Mouse (Mus musculus) MEL-GATA-1-ER (cell line): ENCODE measurements around the gene Spata2.

Source experiments
- DNase-seq: peaks from one replicate; pipeline ENCODE4 v3.0.0-alpha.2; 2012; ENCODE audit warnings: low read depth; ENCODE audit errors: extremely low read depth

The Spata2 gene

DNA sequence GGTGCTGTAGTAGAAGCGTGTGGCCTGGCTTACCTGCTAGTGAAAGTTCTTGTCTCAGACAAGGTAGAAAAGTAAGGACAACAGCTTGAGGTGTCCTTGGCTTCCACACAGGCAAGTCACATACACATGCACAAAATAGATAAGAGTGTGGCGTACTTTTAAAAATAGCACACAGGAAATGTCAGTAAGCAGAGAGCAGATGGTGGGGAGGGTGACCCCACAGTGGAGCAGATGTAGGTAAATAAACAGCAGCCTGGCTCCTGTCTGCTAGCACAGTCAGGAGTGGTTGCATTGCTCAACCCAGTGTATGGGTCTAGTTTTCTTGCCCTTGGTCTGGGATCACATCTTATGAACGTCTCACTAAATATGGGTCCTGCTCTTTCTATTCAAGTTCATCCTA, 17.8 kb upstream of the Spata2 start:
- no peak for DNase-seq

DNA sequence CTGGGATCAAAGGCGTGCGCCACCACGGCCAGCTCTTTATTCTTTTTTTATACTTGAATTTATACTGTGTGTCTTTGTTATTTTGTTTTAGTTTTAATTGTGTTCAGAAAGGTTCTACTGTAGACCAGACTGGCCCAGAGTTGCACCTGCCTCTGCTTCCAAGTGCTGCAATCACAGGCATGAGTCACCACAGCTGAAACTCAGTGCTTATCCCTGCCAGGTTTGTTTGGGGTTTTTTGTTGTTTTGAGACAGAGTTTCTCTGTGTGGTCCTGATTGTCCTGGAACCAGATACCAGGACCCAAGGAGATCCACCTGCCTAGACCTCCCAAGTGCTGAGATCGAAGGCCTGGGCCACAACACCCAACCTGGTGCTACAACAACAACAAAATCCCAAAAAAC, 15.9 kb upstream of the Spata2 start:
- DNase-seq: no peak

GRCm38 (mm10) chr2:167507719-167508385, 15.2 kb upstream of the Spata2 start:
- DNase-seq: no peak

- DNase-seq: no peak
These were observed 14.0 kb upstream of the Spata2 start for GRCm38 (mm10) chr2:167506546-167507260.

DNA sequence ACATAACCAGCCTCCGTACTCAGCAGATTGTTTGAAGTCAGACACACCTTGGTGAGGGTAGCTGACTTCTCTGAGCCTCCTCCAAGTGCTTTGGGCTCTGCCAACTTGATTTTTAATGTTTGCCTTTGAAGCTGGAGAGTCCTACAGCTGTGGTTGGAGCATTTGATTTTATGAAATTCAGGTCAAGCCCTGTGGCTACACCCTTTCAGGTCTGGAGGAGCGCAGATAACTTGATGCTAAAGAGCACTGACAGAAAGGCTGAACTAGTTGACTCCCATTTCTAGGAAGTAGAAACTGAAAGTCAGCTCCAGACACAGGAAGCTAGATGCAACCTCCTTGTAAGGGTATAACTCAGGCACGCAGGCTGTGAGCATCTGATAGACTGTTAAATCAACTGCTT, 12.4 kb upstream of the Spata2 start:
- DNase-seq: peak; percentile 76

GRCm38 (mm10) chr2:167503896-167504349, 11.2 kb upstream of the Spata2 start:
- no peak for DNase-seq

DNA sequence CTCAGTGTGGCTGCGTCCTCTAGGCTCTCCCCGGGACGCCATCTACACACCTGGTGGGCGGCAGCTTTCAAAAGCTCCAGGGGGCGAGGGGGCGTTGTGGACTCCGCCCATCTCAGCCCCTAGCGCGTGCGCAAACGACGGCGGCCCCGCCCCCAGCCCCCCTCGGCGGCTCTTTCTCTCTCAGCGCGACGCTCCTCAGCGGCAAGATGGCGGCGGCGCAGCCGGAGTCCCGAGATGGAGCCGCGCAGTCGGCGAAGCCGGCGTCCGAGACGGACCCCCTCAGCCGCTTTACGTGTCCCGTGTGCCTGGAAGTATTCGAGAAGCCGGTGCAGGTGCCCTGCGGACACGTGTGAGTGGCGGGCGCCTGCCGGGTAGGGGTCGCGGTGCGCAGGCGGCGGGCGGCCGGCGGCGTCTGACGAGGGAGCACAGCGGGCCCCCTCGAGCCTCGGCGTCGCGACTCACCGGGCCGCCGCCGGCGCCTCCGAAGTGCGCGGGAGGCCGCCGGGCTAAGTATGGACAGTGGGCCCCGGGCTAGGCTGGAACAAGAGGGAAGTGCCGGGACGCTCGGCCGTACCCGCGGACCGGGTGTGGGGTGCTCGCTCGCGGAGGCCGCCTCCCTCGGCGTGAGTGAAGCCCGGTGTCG, 10.7 kb upstream of the Spata2 start:
- DNase-seq: no peak

DNA sequence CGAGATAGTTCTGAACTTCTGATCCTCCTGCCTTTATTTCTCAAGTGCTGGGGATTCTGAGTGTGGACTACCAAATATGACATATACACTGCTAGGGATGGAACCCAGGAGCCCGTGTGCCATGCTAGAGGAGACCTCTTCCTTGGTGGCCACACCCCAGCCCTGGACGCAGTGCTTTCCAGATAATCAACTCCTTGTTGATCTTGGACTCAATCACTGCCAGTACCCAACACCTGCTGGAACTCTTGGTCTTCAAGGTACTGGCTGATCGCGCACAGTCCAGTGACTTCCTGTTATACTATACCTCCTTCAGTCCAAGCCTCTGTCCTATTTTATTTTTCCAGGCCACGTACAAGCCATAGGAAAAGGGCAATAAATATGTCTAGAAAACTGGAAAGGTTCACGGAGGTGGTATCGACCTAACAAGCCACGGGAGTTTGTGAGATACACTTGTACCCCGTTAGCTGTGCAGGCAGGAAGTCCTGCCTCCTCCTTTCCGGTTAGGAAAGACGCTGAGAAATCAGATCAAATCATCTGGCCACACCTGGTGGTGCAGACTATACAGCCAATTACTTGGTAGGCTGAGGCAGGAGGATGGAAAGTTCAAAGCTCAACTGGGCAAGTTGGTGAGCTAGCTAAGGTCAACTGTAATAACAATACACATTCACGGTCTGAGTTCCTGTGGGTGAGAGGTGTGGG, 10.0 kb upstream of the Spata2 start:
- DNase-seq: no peak

- DNase-seq: no peak
These were observed 4.6 kb upstream of the Spata2 start for GRCm38 (mm10) chr2:167497272-167497671.

- DNase-seq: no peak
These were observed 3.8 kb upstream of the Spata2 start for GRCm38 (mm10) chr2:167496437-167496836.

DNA sequence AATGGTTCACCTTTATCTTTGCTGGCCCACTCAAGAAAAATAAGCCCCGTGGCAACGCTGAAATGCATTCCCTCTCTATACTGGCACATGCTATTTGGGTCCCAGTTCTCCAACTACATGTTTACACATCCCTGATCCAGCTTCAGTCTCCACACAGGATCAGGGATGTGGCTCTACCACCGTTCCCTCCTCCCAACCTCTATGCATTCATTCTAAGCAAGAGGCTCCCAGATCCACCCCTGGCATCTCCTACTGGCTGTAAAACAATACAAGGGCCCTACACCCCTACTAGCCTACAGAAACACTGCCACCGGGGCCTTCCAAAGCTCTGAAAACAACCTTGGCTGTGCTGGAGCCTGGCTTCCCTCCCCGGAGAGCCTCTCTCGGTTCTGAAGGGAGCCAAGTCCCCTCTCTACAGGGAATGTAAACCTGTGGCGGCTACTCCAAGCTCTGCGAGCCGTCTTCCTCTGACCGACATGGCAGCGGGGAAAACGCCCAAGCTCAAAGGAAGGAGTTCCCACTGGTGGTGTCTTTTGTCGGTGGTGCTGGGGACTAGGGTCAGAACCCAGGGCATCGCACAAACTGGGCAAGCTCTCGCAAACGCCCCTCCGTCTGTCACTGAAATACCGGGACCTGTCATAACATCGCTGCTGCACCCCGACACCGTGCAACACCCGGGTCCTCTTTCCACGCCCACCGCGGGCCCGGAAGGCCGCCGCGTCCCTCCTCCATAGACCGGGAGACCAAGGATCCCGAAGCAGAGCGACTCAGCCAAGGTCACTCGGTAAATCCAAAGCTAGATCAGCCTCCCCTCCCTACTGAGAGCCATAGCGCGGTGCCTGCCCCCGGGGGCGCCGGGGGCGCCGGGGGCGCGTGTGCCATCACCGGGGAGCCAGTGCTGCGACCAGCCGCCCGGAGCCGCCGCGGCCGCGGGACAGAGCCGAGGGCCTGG, 654 bp downstream of the Spata2 start, which contains the start of gene Rnf114:
Rnf114 (plus strand) TSS at position 889 of the 952 bp plus-strand sequence.
- DNase-seq: no peak

DNA sequence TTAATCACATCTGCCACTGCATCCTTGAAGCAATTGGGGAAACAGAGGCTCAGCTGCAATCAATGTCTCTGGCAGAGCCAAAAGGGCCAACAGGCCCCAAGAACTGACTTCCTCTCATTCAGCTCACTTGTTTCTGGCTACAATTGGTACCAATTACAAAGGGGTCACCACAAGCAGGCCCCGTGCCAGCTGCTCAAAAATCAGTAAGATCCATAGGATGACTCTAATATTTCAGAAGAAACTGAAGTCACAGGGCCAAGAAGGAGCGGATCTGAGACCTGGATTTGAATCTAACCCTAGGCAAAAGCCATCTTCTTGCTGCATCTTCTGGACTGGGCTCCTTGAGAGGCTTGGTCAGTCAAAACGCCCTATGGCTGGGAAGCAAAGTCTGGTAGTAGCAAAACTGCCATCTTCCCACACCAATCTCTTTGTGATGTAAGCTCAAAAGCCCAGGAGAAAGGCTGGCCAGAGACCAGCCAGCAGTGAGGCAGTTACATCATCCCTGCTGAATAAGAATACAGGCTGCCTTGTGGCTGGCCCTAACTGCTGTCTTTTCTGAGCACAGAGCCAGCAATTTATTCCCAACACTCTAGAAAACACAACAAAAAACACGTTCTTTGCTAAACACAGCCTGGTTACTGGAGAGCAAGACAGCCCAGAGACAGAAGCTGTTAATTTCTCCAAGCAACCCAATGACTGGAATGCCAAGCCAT, 1.7 kb downstream of the Spata2 start:
- DNase-seq: no peak

GRCm38 (mm10) chr2:167487994-167488393, 4.7 kb downstream of the Spata2 start:
- no peak for DNase-seq

- DNase-seq: no peak
These were observed 5.1 kb downstream of the Spata2 start for GRCm38 (mm10) chr2:167487551-167487950.

GRCm38 (mm10) chr2:167486573-167486972, 6.1 kb downstream of the Spata2 start:
- no peak for DNase-seq

GRCm38 (mm10) chr2:167485501-167486377, 6.9 kb downstream of the Spata2 start:
- DNase-seq: no peak

GRCm38 (mm10) chr2:167484932-167485331, 7.8 kb downstream of the Spata2 start:
- DNase-seq: no peak

- no peak for DNase-seq
These were observed 8.8 kb downstream of the Spata2 start for GRCm38 (mm10) chr2:167483827-167484410.
